Mouse (Mus musculus) thymus, adult 2 months (tissue): ENCODE measurements around the gene Pld2. TPM values are rescaled to one million over a fixed set of nuclear protein-coding genes. Genes with fewer than 3 reads are reported as not detected.

Experiments
- DNase-seq: peaks from one replicate; pipeline ENCODE4 v3.0.0; 2021
- H3K27ac ChIP-seq: fragments of 200-500 bp; 2 replicates; pipeline ENCODE4 v1.5.1; 2012; ENCODE audit warnings: low read length, control low read depth; ENCODE audit not compliant: control insufficient read depth, insufficient read depth
- H3K27me3 ChIP-seq: fragments of 200-500 bp; 2 replicates; pipeline ENCODE4 v1.6.1; 2012; ENCODE audit warnings: mild to moderate bottlenecking, low read length, moderate library complexity, mixed read lengths; ENCODE audit not compliant: control insufficient read depth, insufficient read depth
- H3K36me3 ChIP-seq: fragments of 200-500 bp; 2 replicates; pipeline ENCODE4 v1.6.1; 2012; ENCODE audit warnings: mild to moderate bottlenecking, low read length, moderate library complexity; ENCODE audit not compliant: control insufficient read depth, insufficient read depth
- H3K4me1 ChIP-seq: fragments of 200-500 bp; replicated peaks from 2 replicates; pipeline ENCODE4 v1.6.1; 2012; ENCODE audit warnings: low read length; ENCODE audit not compliant: control insufficient read depth, insufficient read depth
- H3K4me3 ChIP-seq: fragments of 200-500 bp; 2 replicates; pipeline ENCODE4 v1.5.1; 2012; ENCODE audit warnings: mild to moderate bottlenecking, low read length, control low read depth, moderate library complexity; ENCODE audit not compliant: control insufficient read depth, insufficient read depth
- CTCF ChIP-seq: fragments of 200-500 bp; IDR thresholded peaks from 2 replicates; pipeline ENCODE4 v1.5.1; 2012; ENCODE audit warnings: mild to moderate bottlenecking, control low read depth, low read length, moderate library complexity, borderline replicate concordance; ENCODE audit not compliant: control insufficient read depth, poor library complexity, insufficient read depth; ENCODE audit errors: extremely low read depth
- POLR2A ChIP-seq: fragments of 200-500 bp; IDR thresholded peaks from 2 replicates; pipeline ENCODE4 v1.6.1; 2012; ENCODE audit warnings: mild to moderate bottlenecking, low read length, control low read depth, moderate library complexity; ENCODE audit not compliant: control insufficient read depth, poor library complexity, insufficient read depth; ENCODE audit errors: extremely low read depth
- WGBS: fragments of 180-500 bp; shearing (Covaris S2); methylation state at CpG from one replicate; pipeline ENCODE4 v1.1.7; 2018; 5-methylcytosine and 5-hydroxymethylcytosine counted together
- polyA plus RNA-seq: library from polyadenylated mRNA; depleted of rRNA; stranded (reverse); fragments of >200 nt; gene quantifications from 2 replicates; pipeline ENCODE4 v1.2.3, GENCODE M21; 2012

Gene Pld2
- polyA plus RNA-seq, 1 experiment = 16.1 TPM

- Histone ChIP-seq H3K27ac (no peak overlapping the region), H3K36me3 (no peaks in the 10 kb centered on the region), H3K4me1 (no peaks in the 10 kb centered on the region), H3K27me3 (no peaks in the 10 kb centered on the region), H3K4me3 (no peak overlapping the region)
- 62% methylated on average over 5 of the region's 5 CpGs for WGBS
- DNase-seq = no peak
- TF ChIP-seq POLR2A (no peak), CTCF (no peak)
Measured at GRCm38 (mm10) chr11:70586954-70587353, 47.1 kb downstream of the Pld2 start.

DNA sequence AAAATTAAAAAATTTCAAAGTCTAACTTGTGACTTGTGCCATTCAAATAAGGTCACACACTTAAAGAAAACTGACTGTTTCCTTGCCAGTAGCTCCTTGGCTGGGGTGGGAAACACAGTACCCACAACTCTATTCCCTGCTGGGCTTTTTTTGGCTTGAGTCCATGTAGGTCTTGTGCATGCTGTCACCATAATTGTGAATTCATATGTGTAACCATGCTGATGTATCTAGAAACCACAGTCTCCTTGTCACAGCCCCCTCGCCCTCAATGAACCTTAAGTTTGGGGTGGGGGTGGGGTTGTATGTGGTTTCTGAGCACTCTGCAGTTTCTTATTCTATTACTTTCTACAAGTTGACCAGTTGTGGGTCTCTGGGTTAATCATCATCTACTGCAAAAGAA, 51.9 kb downstream of the Pld2 start:
- H3K4me3 ChIP-seq = no peak overlapping the region
- H3K36me3 ChIP-seq = no peaks in the 10 kb centered on the region
- 53% methylated on average over 1 of the region's 1 CpGs for WGBS

DNA sequence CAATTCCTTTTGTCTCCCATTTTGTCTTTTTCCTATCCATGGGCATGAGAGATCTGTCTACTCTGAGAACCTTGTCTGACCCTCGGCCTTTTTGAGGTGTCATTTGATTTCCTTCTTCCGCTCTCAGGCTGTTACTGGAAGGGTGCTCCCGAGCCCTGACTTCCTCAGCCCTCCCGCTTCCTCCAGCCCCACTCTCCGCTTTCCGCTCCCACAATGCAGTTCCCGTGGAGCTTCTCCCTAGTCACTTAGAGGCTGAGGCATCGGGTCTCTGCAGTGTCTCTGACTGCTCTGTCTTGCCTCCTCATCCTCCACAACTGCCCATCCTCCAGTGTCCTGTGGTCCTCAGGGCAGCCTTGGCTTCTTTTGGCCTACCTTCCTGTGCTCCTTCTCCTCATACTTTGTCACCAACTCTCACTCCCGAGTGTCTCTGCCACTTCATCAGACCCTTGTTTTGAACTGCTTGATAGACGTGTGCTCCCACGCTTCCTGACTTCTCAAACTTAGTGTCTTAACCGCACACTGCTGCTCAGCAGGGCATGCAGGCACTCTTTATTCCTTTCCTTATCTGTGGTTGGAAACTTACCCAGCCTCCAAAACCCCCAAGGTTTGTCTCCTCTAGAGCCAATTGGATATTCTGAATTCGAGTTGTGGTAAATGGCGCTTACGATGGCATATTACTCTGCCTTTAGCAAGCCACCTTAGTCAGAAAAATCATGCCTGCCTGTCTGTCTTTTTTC, 54.6 kb downstream of the Pld2 start:
- Histone ChIP-seq H3K4me1 (peaks cover 13% of the 10 kb centered on the region), H3K36me3 (no peaks in the 10 kb centered on the region; the same call in 1 of the 2 replicates), H3K27me3 (no peaks in the 10 kb centered on the region), H3K27ac (peak overlapping the region; percentile 38; the same call in 1 of the 2 replicates), H3K4me3 (no peak overlapping the region)
- WGBS = 84% methylated on average over 15 of the region's 15 CpGs
- TF ChIP-seq POLR2A = no peak
- TF ChIP-seq CTCF = no peak
- DNase-seq = no peak

More for the DNA sequence above, 51.9 kb downstream of the Pld2 start:
- H3K27me3 ChIP-seq = no peaks in the 10 kb centered on the region
- H3K27ac ChIP-seq = no peak overlapping the region
- TF ChIP-seq CTCF (no peak), POLR2A (no peak)
- peaks cover 4% of the 10 kb centered on the region; the same call in 1 of the 2 replicates for H3K4me1 ChIP-seq
- no peak for DNase-seq

GRCm38 (mm10) chr11:70595638-70596037, 55.8 kb downstream of the Pld2 start:
- WGBS = 68% methylated on average over 2 of the region's 2 CpGs
- Histone ChIP-seq H3K4me3 (no peak overlapping the region), H3K36me3 (no peaks in the 10 kb centered on the region; the same call in 1 of the 2 replicates)

DNA sequence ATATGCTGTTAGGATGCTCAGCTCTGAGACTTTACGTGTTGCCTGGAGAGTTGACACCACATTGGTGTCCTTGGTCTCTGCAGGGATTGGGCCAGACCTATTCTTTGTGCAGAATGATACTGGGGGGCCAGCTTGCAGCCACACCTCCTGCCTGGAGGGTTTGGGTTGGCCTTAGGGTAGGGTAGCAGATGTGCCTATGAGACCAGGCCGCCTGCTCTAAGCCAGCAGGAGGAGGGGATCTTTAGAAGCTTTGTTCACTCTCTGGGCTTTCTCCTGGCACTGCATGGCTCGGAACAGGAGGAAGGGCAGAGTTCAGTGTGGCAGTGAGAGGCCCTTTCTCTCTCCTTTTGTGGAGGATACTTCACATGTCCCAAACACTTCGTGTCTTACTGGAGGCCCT, 56.2 kb downstream of the Pld2 start:
- Histone ChIP-seq H3K36me3 (no peaks in the 10 kb centered on the region; the same call in 1 of the 2 replicates), H3K4me1 (peaks cover 13% of the 10 kb centered on the region), H3K27me3 (no peaks in the 10 kb centered on the region), H3K4me3 (no peak overlapping the region), H3K27ac (peak overlapping the region; percentile 27; the same call in 1 of the 2 replicates)
- TF ChIP-seq CTCF (no peak), POLR2A (no peak)
- no peak for DNase-seq
- WGBS = 77% methylated on average over 4 of the region's 4 CpGs

More at GRCm38 (mm10) chr11:70595638-70596037, 55.8 kb downstream of the Pld2 start:
- DNase-seq = no peak
- H3K4me1 ChIP-seq = peaks cover 13% of the 10 kb centered on the region
- 0 out of 2 replicates have a peak overlapping the region, but pooled peaks have one; percentile 25 for H3K27ac ChIP-seq
- TF ChIP-seq CTCF (no peak), POLR2A (no peak)
- no peaks in the 10 kb centered on the region for H3K27me3 ChIP-seq

DNA sequence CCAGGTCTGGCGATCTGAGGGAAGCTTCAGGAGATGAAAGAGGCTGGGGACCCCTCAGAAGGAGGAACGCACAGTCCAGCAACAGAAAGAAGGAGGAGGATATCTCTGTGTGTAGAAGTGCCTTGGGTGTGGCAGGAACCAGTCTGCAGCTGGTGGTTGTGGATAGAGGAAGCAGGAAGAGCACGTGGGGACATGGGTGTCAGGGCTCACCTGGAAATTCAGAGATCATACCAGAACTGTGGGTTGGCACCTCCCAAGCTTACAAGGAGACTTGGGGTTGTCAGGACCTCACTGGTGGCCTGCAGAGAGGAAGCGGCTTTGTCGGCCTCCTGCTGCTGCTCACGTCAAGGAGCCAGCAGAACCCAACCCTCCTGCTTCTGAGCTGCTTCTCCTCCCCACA, 57.4 kb downstream of the Pld2 start:
- H3K27me3 ChIP-seq = no peaks in the 10 kb centered on the region
- DNase-seq = no peak
- H3K27ac ChIP-seq = no peak overlapping the region; the same call in 1 of the 2 replicates
- H3K36me3 ChIP-seq = no peaks in the 10 kb centered on the region; the same call in 1 of the 2 replicates
- 33% methylated on average over 6 of the region's 6 CpGs for WGBS
- H3K4me1 ChIP-seq = peaks cover 13% of the 10 kb centered on the region
- TF ChIP-seq CTCF (no peak), POLR2A (no peak)
- no peak overlapping the region for H3K4me3 ChIP-seq
